21 mouse cellular contexts compared by ENCODE assay signal in genomic region chr10:43594187-43594586, GRCm38 (mm10).
"Had no signal": no experiment of that assay in that cellular context is flagged by ENCODE, and none has a peak within 500 bp of the region (broad histone marks: within the 10 kb centered on the region; RNA-seq: fewer than 3 reads in every experiment).

No protein-coding gene starts in this region.

- H3K4me1 ChIP-seq: midbrain, embryonic 15.5 days had no signal

- DNase-seq: kidney, adult 18-20 months; kidney, adult 9 months; kidney, postnatal 25 days; layer of hippocampus, adult 9-11 months; lung, embryonic 14.5 days; lung, postnatal 36 days; right cerebral cortex, adult 18-20 months; right cerebral cortex, postnatal 14 days; right cerebral cortex, postnatal 4 days; thymus, adult 2 months; thymus, postnatal 14 days had no signal

- H3K9ac ChIP-seq: limb, embryonic 13.5 days; lung, embryonic 14.5 days; midbrain, embryonic 12.5 days; midbrain, embryonic 15.5 days; neural tube, embryonic 12.5 days; neural tube, embryonic 15.5 days had no signal

- H3K36me3 ChIP-seq: limb, embryonic 10.5 days; limb, embryonic 13.5 days; midbrain, embryonic 12.5 days; midbrain, embryonic 15.5 days; neural tube, embryonic 12.5 days; neural tube, embryonic 15.5 days had no signal

- H3K4me3 ChIP-seq: layer of hippocampus, adult 2 months; limb, embryonic 10.5 days; limb, embryonic 13.5 days; midbrain, embryonic 12.5 days; midbrain, embryonic 15.5 days; neural tube, embryonic 12.5 days; neural tube, embryonic 15.5 days had no signal

- H3K4me2 ChIP-seq: limb, embryonic 13.5 days; lung, embryonic 14.5 days; midbrain, embryonic 12.5 days; midbrain, embryonic 15.5 days; neural tube, embryonic 12.5 days; neural tube, embryonic 15.5 days had no signal

- H3K27me3 ChIP-seq: limb, embryonic 13.5 days; midbrain, embryonic 12.5 days; midbrain, embryonic 15.5 days; neural tube, embryonic 12.5 days; neural tube, embryonic 15.5 days had no signal

- H3K9me3 ChIP-seq: limb, embryonic 10.5 days; limb, embryonic 13.5 days; midbrain, embryonic 12.5 days; midbrain, embryonic 15.5 days; neural tube, embryonic 12.5 days; neural tube, embryonic 15.5 days had no signal

- ATAC-seq: intestine, embryonic 16.5 days; lung, postnatal 0 days; midbrain, embryonic 15.5 days had no signal

- H3K27ac ChIP-seq: layer of hippocampus, adult 2 months; limb, embryonic 10.5 days; limb, embryonic 13.5 days; midbrain, embryonic 12.5 days; midbrain, embryonic 15.5 days; neural tube, embryonic 12.5 days; neural tube, embryonic 15.5 days; stomach, postnatal 0 days had no signal
